Mouse (Mus musculus) forebrain, embryonic 14.5 days (tissue): ENCODE data around the gene Uba52. TPM values are rescaled to one million over a fixed set of nuclear protein-coding genes. Genes with fewer than 3 reads are reported as not detected.

Experiments used
- ATAC-seq: fragments of 200-750 bp; cut with Nextera tagmentation; 2 replicates; pipeline ENCODE4 v1.8.0; 2017; ENCODE audit warnings: mild to moderate bottlenecking, moderate library complexity
- DNase-seq: peaks from one replicate; pipeline ENCODE4 v3.0.0-alpha.2; 2015; ENCODE audit warnings: low spot score
- H3K27ac ChIP-seq: fragments of 300-500 bp; sonication (generic); 2 replicates; pipeline ENCODE4 v1.5.1; 2014; ENCODE audit warnings: low read depth, mild to moderate bottlenecking, control low read depth, low read length, moderate library complexity
- H3K27me3 ChIP-seq: fragments of 300-500 bp; sonication (generic); replicated peaks from 2 replicates; pipeline ENCODE4 v1.6.1; 2014; ENCODE audit warnings: low read length, control low read depth, mixed read lengths; ENCODE audit not compliant: control insufficient read depth, insufficient read depth
- H3K36me3 ChIP-seq: fragments of 300-500 bp; sonication (generic); 2 replicates; pipeline ENCODE4 v1.6.1; 2014; ENCODE audit warnings: low read length, control low read depth; ENCODE audit not compliant: control insufficient read depth, insufficient read depth
- H3K4me1 ChIP-seq: fragments of 300-500 bp; sonication (generic); 2 replicates; pipeline ENCODE4 v1.6.1; 2014; ENCODE audit warnings: antibody characterized with exemption, low read length, control low read depth; ENCODE audit not compliant: control insufficient read depth, insufficient read depth
- H3K4me2 ChIP-seq: fragments of 300-500 bp; sonication (generic); 2 replicates; pipeline ENCODE4 v1.6.1; 2014; ENCODE audit warnings: mild to moderate bottlenecking, control low read depth, low read length
- H3K4me3 ChIP-seq: fragments of 300-500 bp; sonication (generic); 2 replicates; pipeline ENCODE4 v1.5.1; 2014; ENCODE audit warnings: low read depth, low read length, control low read depth
- H3K9ac ChIP-seq: fragments of 300-500 bp; sonication (generic); 2 replicates; pipeline ENCODE4 v1.6.1; 2014; ENCODE audit warnings: mild to moderate bottlenecking, low read length, control low read depth, moderate library complexity
- H3K9me3 ChIP-seq: fragments of 300-500 bp; sonication (generic); replicated peaks from 2 replicates; pipeline ENCODE4 v1.6.1; 2016; ENCODE audit warnings: low read length, control low read depth, mixed read lengths; ENCODE audit not compliant: control insufficient read depth
- WGBS: fragments of 180-500 bp; shearing (Covaris S2); extraction: QIAGEN DNeasy Blood & Tissue Kit; methylation state at CpG from one replicate; pipeline ENCODE4 v1.1.7; 2014; 5-methylcytosine and 5-hydroxymethylcytosine counted together
- polyA plus RNA-seq: library from polyadenylated mRNA; unstranded; fragments of >200 nt; fragmentation: Nextera tagmentation; extraction: Ambion mirVana; gene quantifications from 2 replicates; pipeline ENCODE4 v1.2.1, GENCODE M21; 2014

The Uba52 gene
- polyA plus RNA-seq, 1 experiment from 2014 or later = 911 TPM

- H3K9ac ChIP-seq = no peak overlapping the region
- no peak for DNase-seq
- no peak for ATAC-seq
Measured at GRCm38 (mm10) chr8:70469295-70469916, 41.2 kb downstream of the Uba52 start.

GRCm38 (mm10) chr8:70468733-70469132 lies 41.9 kb downstream of the Uba52 start:
- H3K4me3 ChIP-seq = no peak overlapping the region
- H3K27ac ChIP-seq = no peak overlapping the region
- DNase-seq = no peak
- no peaks in the 10 kb centered on the region for H3K27me3 ChIP-seq
- no peaks in the 10 kb centered on the region for H3K4me1 ChIP-seq
- no peak overlapping the region for H3K4me2 ChIP-seq
- no peak for ATAC-seq
- H3K9me3 ChIP-seq = no peaks in the 10 kb centered on the region
- no peaks in the 10 kb centered on the region for H3K36me3 ChIP-seq
- H3K9ac ChIP-seq = no peak overlapping the region
- 93% methylated on average over 4 of the region's 4 CpGs for WGBS

More at GRCm38 (mm10) chr8:70469295-70469916, 41.2 kb downstream of the Uba52 start:
- H3K4me3 ChIP-seq = no peak overlapping the region
- H3K36me3 ChIP-seq = no peaks in the 10 kb centered on the region
- no peaks in the 10 kb centered on the region for H3K9me3 ChIP-seq
- H3K27ac ChIP-seq = no peak overlapping the region
- no peak overlapping the region for H3K4me2 ChIP-seq
- H3K4me1 ChIP-seq = no peaks in the 10 kb centered on the region
- H3K27me3 ChIP-seq = no peaks in the 10 kb centered on the region
- WGBS = 58% methylated on average over 10 of the region's 10 CpGs

GRCm38 (mm10) chr8:70467907-70468306 lies 42.7 kb downstream of the Uba52 start:
- no peak overlapping the region for H3K9ac ChIP-seq
- H3K4me1 ChIP-seq = no peaks in the 10 kb centered on the region
- no peaks in the 10 kb centered on the region for H3K9me3 ChIP-seq
- no peaks in the 10 kb centered on the region for H3K27me3 ChIP-seq
- ATAC-seq = no peak
- WGBS = 85% methylated on average over 1 of the region's 1 CpGs
- no peak overlapping the region for H3K4me3 ChIP-seq
- H3K27ac ChIP-seq = no peak overlapping the region
- no peaks in the 10 kb centered on the region for H3K36me3 ChIP-seq
- no peak for DNase-seq
- H3K4me2 ChIP-seq = no peak overlapping the region

GRCm38 (mm10) chr8:70467229-70467725 lies 43.3 kb downstream of the Uba52 start:
- H3K27ac ChIP-seq = no peak overlapping the region
- no peak for ATAC-seq
- no peak overlapping the region for H3K4me3 ChIP-seq
- no peak overlapping the region for H3K4me2 ChIP-seq
- H3K4me1 ChIP-seq = no peaks in the 10 kb centered on the region
- no peak overlapping the region for H3K9ac ChIP-seq
- WGBS = 78% methylated on average over 5 of the region's 5 CpGs
- H3K9me3 ChIP-seq = no peaks in the 10 kb centered on the region
- no peaks in the 10 kb centered on the region for H3K27me3 ChIP-seq
- no peaks in the 10 kb centered on the region for H3K36me3 ChIP-seq
- DNase-seq = no peak

- no peaks in the 10 kb centered on the region for H3K36me3 ChIP-seq
- H3K4me3 ChIP-seq = no peak overlapping the region
- DNase-seq (no peak), ATAC-seq (no peak)
- no peak overlapping the region for H3K4me2 ChIP-seq
- no peak overlapping the region for H3K27ac ChIP-seq
- H3K9me3 ChIP-seq = no peaks in the 10 kb centered on the region
- no peaks in the 10 kb centered on the region for H3K27me3 ChIP-seq
- 83% methylated on average over 11 of the region's 11 CpGs for WGBS
- no peaks in the 10 kb centered on the region for H3K4me1 ChIP-seq
- no peak overlapping the region for H3K9ac ChIP-seq
Measured at GRCm38 (mm10) chr8:70466771-70467170, 43.8 kb downstream of the Uba52 start.

GRCm38 (mm10) chr8:70466305-70466704 lies 44.3 kb downstream of the Uba52 start:
- WGBS = 80% methylated on average over 4 of the region's 4 CpGs
- H3K9ac ChIP-seq = no peak overlapping the region
- no peak for DNase-seq
- H3K4me1 ChIP-seq = no peaks in the 10 kb centered on the region
- H3K27me3 ChIP-seq = no peaks in the 10 kb centered on the region
- no peak overlapping the region for H3K27ac ChIP-seq
- ATAC-seq = no peak
- no peaks in the 10 kb centered on the region for H3K9me3 ChIP-seq
- H3K4me2 ChIP-seq = no peak overlapping the region
- no peak overlapping the region for H3K4me3 ChIP-seq
- H3K36me3 ChIP-seq = no peaks in the 10 kb centered on the region

GRCm38 (mm10) chr8:70465701-70466100 lies 44.9 kb downstream of the Uba52 start:
- Histone ChIP-seq H3K27ac (no peak overlapping the region), H3K4me3 (no peak overlapping the region), H3K4me1 (no peaks in the 10 kb centered on the region), H3K9me3 (no peaks in the 10 kb centered on the region), H3K27me3 (no peaks in the 10 kb centered on the region), H3K36me3 (no peaks in the 10 kb centered on the region), H3K4me2 (no peak overlapping the region), H3K9ac (no peak overlapping the region)
- WGBS = 90% methylated on average over 4 of the region's 4 CpGs
- DNase-seq (no peak), ATAC-seq (no peak)

GRCm38 (mm10) chr8:70464162-70464561 lies 46.4 kb downstream of the Uba52 start:
- no peak for DNase-seq
- no peaks in the 10 kb centered on the region for H3K4me1 ChIP-seq
- no peak overlapping the region for H3K4me2 ChIP-seq
- 94% methylated on average over 6 of the region's 6 CpGs for WGBS
- no peaks in the 10 kb centered on the region for H3K9me3 ChIP-seq
- no peak overlapping the region for H3K9ac ChIP-seq
- no peaks in the 10 kb centered on the region for H3K27me3 ChIP-seq
- H3K27ac ChIP-seq = no peak overlapping the region
- H3K36me3 ChIP-seq = no peaks in the 10 kb centered on the region
- no peak for ATAC-seq
- no peak overlapping the region for H3K4me3 ChIP-seq

- Histone ChIP-seq H3K9me3 (no peaks in the 10 kb centered on the region), H3K36me3 (no peaks in the 10 kb centered on the region), H3K9ac (no peak overlapping the region), H3K4me2 (no peak overlapping the region), H3K27ac (no peak overlapping the region), H3K4me3 (no peak overlapping the region), H3K27me3 (no peaks in the 10 kb centered on the region), H3K4me1 (no peaks in the 10 kb centered on the region)
- 69% methylated on average over 4 of the region's 4 CpGs for whole genome bisulfite sequencing
- DNase-seq (no peak), ATAC-seq (no peak; the same call in 1 of the 2 replicates)
Measured at GRCm38 (mm10) chr8:70463306-70463705, 47.3 kb downstream of the Uba52 start.
